Mouse (Mus musculus): Measurements from ENCODE around the gene Pex5. TPM values are rescaled to one million over a fixed set of nuclear protein-coding genes. Genes with fewer than 3 reads are reported as not detected.

Pex5 gene
- total RNA-seq, 2 experiments from 2014 or later, result 21.1 to 22.0 TPM

DNA sequence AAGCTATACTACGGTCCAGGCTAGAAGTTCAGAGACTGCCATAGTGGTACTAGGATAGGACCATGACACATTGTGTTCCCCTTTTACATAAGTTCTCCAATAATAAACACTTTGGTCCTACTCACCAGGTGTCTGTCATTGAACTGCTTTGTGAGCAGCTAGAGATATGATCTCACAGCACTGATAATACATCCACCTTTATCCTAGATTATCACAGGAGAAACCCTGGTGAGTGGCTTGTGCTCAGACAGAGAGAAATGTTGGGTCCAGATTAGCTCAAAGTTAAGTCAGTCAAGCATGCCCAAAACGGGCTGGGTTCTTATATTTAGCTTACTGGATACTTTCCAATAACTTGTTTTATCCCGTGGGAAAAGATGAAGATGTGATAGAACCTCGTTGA is 40.2 kb downstream of the Pex5 start:
- no peak for DNase-seq
- intact Hi-C loops (cut with DNase I), result no loop called here

- DNase-seq, result no peak
- intact Hi-C loops (cut with DNase I), result no loop called here
Measured at GRCm38 (mm10) chr6:124373584-124374206, 41.2 kb downstream of the Pex5 start.

DNA sequence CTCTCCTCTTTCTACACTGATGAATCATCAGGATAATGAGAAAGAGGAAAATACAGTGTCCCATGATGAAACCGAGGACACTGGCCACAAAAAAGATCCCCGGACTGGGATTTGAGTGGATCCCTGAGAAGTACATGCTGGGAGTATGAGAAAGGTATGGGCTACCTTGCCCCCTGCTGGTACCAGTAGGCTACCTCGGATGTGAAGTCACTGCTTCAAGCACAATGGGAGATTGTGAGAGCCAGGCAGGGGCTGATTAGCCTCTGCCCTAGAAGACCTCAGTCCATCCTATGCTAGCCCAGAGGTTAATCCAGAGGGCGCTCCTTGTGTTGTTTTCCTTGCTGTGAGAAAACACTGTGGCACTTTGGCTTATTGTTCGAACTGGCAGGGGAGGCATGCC is 50.5 kb downstream of the Pex5 start:
- intact Hi-C loops (cut with DNase I), result no loop called here
- no peak for DNase-seq

DNA sequence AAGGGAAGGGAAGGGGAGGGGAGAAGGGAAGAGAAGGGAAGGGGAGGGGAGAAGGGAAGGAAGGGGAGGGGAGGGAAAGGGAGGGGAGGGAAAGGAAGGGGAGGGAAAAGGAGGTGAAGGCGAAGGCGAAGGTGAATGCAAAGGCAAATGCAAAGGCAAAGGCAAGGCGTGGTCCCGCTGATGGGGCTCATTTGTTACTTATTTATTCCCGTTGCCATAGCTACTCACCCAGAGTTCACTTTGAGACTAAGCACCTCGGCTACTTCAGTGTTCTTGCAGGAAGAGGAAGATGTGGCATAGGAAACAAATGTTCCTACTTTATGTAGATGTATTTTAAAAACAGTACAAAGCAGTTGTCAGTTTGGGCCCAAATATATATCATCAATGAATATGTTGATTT is 54.3 kb downstream of the Pex5 start:
- intact Hi-C loops (cut with DNase I), result no loop called here
- no peak for DNase-seq

- intact Hi-C loops (cut with DNase I), result no loop called here
- DNase-seq, result no peak
Measured at GRCm38 (mm10) chr6:124358953-124359352, 55.9 kb downstream of the Pex5 start.

DNA sequence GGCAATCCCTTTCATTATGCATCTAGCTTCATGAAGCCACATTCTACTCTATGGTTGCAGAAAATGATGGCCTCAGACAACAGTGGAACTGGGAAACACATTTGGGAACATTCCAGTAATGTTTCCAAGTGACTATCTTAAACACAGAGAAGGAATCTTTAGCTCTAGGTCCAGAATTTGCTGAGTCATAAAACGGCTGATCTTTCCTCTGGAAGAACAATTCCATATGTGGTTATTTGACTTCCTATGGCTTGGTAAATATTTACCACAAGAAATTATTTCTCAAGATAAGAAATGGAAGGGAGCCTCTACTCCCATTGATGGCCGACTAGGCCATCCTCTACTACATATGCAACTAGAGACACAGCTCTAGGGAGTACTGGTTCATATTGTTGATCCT is 61.6 kb downstream of the Pex5 start:
- intact Hi-C loops (cut with DNase I), result no loop called here
- no peak for DNase-seq

Other genes with a start within 250 kb of the Pex5 start
- not detected for gene Vmn2r27, start 183.2 kb downstream of the Pex5 start, total RNA-seq (2021)
- gene Cd163, start 110.4 kb downstream of the Pex5 start, total RNA-seq (2021), result 1 to 10 TPM; 6.4 to 9.8 TPM
- 1 to 10 TPM in 1 of 2 experiments, under 1 TPM in 1; 0.66 to 1.0 TPM for gene Clstn3, start 49.7 kb upstream of the Pex5 start, total RNA-seq (2021)
- gene C1rl, start 78.0 kb upstream of the Pex5 start, total RNA-seq (2021), result under 1 TPM; 0.46 to 0.59 TPM
- 1 to 10 TPM; 7.3 to 8.3 TPM for gene C1ra, start 97.3 kb upstream of the Pex5 start, total RNA-seq (2021)
- gene C1s1, start 127.3 kb upstream of the Pex5 start, total RNA-seq (2021), result 10 to 100 TPM; 17.5 TPM
- gene C1rb, start 155.2 kb upstream of the Pex5 start, total RNA-seq (2021), result 1 to 10 TPM in 1 of 2 experiments, under 1 TPM in 1; 0.89 to 1.2 TPM
- under 1 TPM; 0.32 to 0.56 TPM for gene C1s2, start 221.0 kb upstream of the Pex5 start, total RNA-seq (2021)
- 10 to 100 TPM; 16.3 to 18.3 TPM for gene Lpcat3, start 248.0 kb upstream of the Pex5 start, total RNA-seq (2021)

All from gastrocnemius, postnatal 36 days (tissue).